Mouse (Mus musculus) layer of hippocampus, postnatal 10 days (tissue): ENCODE results near the gene Cdt1. TPM values are rescaled to one million over a fixed set of nuclear protein-coding genes. Genes with fewer than 3 reads are reported as not detected.

Experiments
- DNase-seq, 2 experiments: peaks; one replicate each; pipeline ENCODE4 v3.0.0; 2021; ENCODE audit warnings: low spot score in 2 of 2
- total RNA-seq, 2 experiments: library from RNA; stranded (reverse); gene quantifications; 2 replicates each; pipeline ENCODE4 v1.2.3; 2021

Cdt1 gene
- total RNA-seq, 2 experiments from 2014 or later, result 3.0 to 5.0 TPM

GRCm38 (mm10) chr8:122548891-122549439 lies 18.9 kb upstream of the Cdt1 start:
- DNase-seq, result no peak

- peak in 1 of 2 experiments; percentile 42 for DNase-seq
Measured at GRCm38 (mm10) chr8:122550234-122550994, 17.4 kb upstream of the Cdt1 start.

- no peak for DNase-seq
Measured at GRCm38 (mm10) chr8:122550995-122551264, 16.9 kb upstream of the Cdt1 start.

DNA sequence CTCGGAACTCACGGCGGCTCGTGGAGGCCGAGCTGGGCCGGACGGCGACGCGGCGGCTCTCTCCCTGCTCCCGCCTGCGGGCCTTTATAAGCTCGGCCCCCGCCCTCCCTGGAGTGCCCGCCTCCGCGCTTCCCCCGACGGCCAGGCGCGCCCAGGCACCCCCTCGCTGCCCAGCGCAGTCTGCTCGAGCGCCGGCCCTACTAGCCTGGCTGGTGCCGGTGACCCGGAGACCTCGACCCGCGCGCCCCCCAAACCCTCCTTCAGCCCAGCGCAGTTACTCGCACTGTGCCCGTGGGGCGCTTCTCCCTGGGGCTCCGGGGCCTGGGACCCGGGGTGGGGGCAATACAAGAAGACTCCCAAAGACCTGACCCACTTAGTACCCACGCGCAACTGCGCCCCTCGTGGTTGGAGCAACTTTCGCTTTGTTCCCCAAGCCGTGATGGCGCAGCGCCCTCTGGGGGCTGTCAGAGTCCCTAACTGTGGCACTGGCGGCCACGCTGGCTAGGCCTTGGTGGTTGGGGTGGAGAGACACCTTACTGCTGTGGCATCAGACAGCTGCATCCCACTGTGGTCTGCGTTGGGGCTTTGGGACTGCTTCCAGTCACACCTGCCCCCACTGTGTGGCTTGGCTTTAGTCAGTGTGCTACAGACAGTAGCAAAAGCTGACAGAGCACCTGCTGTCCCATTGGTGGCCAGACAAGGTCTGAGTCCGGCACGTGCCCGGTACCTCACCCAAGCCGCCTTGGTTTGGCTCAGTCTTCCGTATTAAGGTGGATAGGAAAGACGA lies 16.4 kb upstream of the Cdt1 start, which contains the start of gene Piezo1:
Gene Piezo1, minus strand, starts transcription at position 65 of the 787 bp plus-strand sequence.
- DNase-seq, result peak; percentile 89

- DNase-seq, result peak in 1 of 2 experiments; percentile 67
Measured at GRCm38 (mm10) chr8:122554786-122555185, 13.0 kb upstream of the Cdt1 start.

DNA sequence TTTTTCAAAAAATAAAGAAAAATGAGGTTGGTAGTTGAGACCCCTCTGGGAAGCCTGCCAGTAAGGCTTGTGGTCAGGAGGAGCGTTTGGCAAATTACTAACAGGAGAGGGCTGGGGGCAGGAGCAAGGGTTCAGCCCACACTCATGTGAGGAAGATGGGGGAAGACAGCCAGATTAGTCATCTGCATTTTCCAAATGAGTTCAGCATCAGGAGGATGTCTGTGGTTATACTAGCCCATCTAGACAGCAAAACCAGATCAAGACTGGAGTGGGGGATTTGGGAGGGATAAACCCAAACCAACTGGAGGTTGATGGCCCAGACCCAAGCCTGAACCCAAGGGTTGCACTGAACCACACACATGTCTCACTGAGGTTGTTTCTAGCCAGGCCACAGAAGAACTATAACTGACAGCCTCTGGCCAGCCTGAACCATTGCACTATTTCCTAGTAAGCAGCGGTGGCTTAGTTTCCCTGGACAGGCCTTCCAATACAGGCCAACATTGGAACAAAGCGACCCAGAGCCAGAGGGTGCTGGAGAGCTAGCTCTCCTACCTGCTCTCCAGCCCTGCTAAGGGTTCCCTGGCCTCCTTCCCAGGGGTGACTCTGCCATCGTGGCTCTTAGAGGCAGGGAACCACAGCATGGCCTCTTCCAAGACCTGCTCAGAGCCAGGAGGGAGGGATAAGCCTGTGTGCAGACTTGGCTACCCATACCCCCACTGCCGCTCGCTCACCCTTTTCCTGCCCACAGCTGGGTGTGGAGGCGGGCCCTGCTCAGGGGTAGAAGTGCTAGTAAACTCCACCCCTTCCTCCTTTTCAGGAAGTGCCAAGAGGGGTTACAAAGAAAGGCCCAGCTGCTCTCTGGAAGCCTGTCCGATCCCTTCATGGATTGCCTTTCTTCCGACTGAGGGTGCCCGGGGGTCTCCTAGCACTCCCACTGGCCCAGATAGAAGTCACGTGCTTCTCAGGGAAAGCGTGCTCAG lies 11.5 kb upstream of the Cdt1 start:
- DNase-seq, result no peak

DNA sequence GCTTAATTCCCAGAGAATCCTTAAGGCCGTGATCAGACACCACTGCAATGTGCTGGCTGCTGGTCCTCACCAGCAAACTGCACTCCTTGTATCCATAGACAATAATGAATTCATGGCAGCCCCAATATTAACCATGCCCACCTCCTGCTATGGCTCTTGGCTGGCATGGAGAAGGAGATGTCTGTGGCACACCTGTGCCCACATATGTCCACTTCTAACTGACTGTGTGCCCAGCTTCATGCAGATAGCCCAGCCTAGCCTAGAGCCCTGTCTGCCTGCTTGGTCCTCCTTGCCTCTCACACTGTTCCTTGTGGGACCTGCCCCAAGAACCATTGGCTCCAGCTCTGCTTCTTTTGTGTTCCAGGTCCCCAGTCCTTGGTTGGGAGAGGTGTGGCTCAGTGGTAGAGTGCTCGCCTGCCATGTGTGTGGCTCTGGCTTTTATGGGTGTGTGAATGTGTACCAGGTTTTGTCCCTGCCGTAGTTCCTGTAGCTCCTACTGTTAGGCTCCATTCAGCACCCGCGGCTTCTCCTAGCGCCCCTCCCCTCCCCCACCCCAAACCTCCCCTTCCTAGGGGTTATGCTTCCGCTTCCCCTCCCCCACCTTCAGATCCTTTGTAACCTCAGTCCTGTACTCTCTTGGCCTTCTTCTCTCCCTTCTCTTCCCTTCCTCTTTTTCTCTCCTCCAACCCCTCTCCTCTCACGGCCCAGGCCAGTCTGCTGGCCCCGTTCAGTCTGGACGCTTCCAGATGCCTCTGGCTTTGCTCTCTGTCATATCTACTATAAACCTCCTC lies 10.4 kb upstream of the Cdt1 start:
- no peak for DNase-seq

DNA sequence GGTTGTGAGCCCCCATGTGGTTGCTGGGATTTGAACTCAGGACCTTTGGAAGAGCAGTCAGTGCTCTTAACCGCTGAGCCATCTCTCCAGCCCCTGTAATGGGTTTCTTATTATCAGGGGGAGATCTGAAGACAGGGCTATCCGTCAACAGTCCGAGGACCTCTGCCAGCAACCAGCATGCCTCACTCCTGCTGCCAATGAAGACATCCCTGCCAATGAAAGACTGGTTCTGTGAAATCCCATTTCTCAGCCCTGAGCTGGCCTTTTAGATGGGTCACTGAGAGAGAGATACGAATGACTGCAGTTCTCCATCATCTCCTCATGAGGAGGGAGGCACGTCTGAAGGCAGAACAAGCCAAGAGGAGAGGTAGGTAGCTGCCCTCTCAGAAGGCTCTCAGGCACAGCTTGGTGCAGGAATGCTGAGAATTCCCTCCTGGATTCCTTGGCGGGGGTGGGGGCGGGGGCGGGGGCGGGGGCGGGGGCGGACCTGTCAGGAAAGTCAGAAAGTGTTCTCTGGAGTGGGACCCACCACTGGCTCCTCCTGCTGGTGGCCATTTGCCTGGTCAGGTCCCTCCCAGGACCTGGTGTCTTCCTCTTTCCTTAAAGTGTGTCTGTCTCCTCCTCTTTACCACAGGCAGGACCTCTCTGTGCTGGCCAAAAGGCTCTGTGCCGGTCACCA lies 9.0 kb upstream of the Cdt1 start:
- DNase-seq, result no peak

- DNase-seq, result no peak
Measured at GRCm38 (mm10) chr8:122561199-122561598, 6.6 kb upstream of the Cdt1 start.

GRCm38 (mm10) chr8:122564363-122565352 lies 3.2 kb upstream of the Cdt1 start:
- no peak for DNase-seq

- DNase-seq, result no peak
Measured at GRCm38 (mm10) chr8:122566766-122567165, 1.0 kb upstream of the Cdt1 start.

DNA sequence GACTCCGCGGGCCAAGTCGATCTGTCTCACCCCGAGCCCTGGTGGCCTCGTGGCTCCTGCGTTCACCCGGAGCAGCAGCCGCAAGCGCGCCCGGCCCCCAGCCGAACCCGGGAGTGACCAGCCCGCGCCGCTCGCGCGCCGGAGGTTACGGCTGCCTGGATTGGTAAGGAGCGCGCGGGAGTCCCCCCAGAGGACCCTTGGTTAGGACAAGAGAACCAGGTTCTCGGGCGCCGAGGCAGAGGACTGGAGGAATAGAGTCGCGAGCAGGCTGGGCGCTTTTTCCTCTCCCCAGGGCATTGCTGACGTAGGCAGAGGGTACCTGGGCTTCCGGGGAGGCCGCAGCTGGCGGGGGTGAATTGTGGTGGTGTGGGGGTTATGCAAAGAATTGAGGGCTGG lies 292 bp downstream of the Cdt1 start:
- no peak for DNase-seq

GRCm38 (mm10) chr8:122568881-122569309 lies 1.1 kb downstream of the Cdt1 start:
- DNase-seq, result no peak

GRCm38 (mm10) chr8:122569329-122569728 lies 1.5 kb downstream of the Cdt1 start:
- DNase-seq, result no peak

DNA sequence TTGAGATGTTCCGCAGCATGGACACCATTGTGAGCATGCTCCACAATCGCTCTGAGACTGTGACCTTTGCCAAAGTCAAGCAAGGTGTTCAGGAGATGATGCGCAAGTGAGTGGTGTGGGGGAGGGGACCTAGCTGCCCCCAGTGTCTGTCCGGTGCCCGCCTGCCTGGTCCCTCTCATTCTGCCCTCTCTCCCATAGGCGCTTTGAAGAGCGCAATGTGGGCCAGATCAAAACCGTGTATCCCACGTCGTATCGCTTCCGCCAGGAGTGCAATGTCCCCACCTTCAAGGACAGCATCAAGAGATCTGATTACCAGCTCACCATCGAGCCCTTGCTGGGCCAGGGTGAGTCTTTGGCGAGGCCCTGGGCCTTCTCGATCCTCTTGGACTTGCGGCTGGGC lies 2.2 kb downstream of the Cdt1 start:
- no peak for DNase-seq

- no peak for DNase-seq
Measured at GRCm38 (mm10) chr8:122571153-122571552, 3.3 kb downstream of the Cdt1 start.

- no peak for DNase-seq
Measured at GRCm38 (mm10) chr8:122571750-122572267, 4.0 kb downstream of the Cdt1 start.

DNA sequence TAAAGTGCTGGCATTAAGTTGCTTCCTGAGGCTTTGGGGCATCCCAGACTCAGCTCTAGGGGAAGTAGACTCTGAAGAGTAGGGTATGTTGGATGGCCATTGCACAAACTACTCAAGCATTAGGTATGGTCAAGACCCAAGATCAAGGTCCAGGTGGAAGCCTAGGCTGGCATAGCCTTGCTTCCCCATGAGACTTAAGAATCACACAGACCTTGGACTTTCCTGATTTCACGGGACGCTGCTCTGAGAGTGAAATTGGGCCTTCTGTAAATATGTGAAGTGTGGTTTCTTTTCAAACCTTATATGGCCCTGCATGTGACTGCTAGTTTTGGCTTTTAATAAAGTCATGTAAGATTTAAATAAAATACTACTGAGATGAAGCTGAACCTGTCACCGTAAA lies 4.9 kb downstream of the Cdt1 start:
- DNase-seq, result no peak
